Mouse (Mus musculus) gastrocnemius, adult 18-20 months (tissue): ENCODE data around the gene Smap2. TPM values are rescaled to one million over a fixed set of nuclear protein-coding genes. Genes with fewer than 3 reads are reported as not detected.
"Not testable (repeated sequence)": the region's sequence is repeated elsewhere in the genome, so short reads cannot be mapped to it uniquely, and the experiment has no call there.

Experiments
- DNase-seq: peaks from one replicate; pipeline ENCODE4 v3.0.0; 2021; ENCODE audit warnings: low spot score
- long read RNA-seq, 2 experiments: library from polyadenylated mRNA; stranded (forward); transcript quantifications; one replicate each; pipeline ENCODE4 v2.0.0; 2021
- total RNA-seq, 2 experiments: library from RNA; stranded (reverse); gene quantifications; 2 replicates each; pipeline ENCODE4 v1.2.3; 2021

The Smap2 gene
- 10 to 100 TPM; 13.5 to 17.3 TPM for total RNA-seq
- long read RNA-seq, experiment 1, transcript Smap2-201 (10 exons, 2,905 nt), result major isoform, 22 of 26 reads
- long read RNA-seq, experiment 1, partial matches to known transcripts, result 3 of 26 reads
- long read RNA-seq, experiment 1, other reads (novel, unspliced or antisense), result 1 of 26 reads
- long read RNA-seq, experiment 2, transcript Smap2-201 (10 exons, 2,905 nt), result major isoform, 14 of 16 reads
- long read RNA-seq, experiment 2, partial matches to known transcripts, result 2 of 16 reads
- long read RNA-seq, experiment 2, other reads (novel, unspliced or antisense), result 0 of 16 reads

- peak; percentile 98 for DNase-seq
Measured at GRCm38 (mm10) chr4:121016928-121017657, at the start of gene Smap2. Gene Smap2, minus strand, starts transcription at chr4:121017247.

GRCm38 (mm10) chr4:121065336-121065735 lies 48.3 kb upstream of the Smap2 start:
- DNase-seq, result no peak

- DNase-seq, result not testable (repeated sequence)
Measured at GRCm38 (mm10) chr4:121059218-121059617, 42.2 kb upstream of the Smap2 start.

GRCm38 (mm10) chr4:121057032-121057431 lies 40.0 kb upstream of the Smap2 start:
- no peak for DNase-seq

- no peak for DNase-seq
Measured at GRCm38 (mm10) chr4:121056342-121056741, 39.3 kb upstream of the Smap2 start.

GRCm38 (mm10) chr4:121052454-121053323 lies 35.6 kb upstream of the Smap2 start:
- DNase-seq, result no peak

GRCm38 (mm10) chr4:121051863-121052262 lies 34.8 kb upstream of the Smap2 start:
- no peak for DNase-seq

- no peak for DNase-seq
Measured at GRCm38 (mm10) chr4:121042946-121043345, 25.9 kb upstream of the Smap2 start.

GRCm38 (mm10) chr4:121042472-121042871 lies 25.4 kb upstream of the Smap2 start:
- no peak for DNase-seq

GRCm38 (mm10) chr4:121040897-121041671 lies 24.0 kb upstream of the Smap2 start:
- peak; percentile 34 for DNase-seq

GRCm38 (mm10) chr4:121040323-121040722 lies 23.3 kb upstream of the Smap2 start:
- no peak for DNase-seq

GRCm38 (mm10) chr4:121039331-121040115 lies 22.5 kb upstream of the Smap2 start, which contains the start of gene Col9a2:
Gene Col9a2, plus strand, starts transcription at chr4:121039385.
- DNase-seq, result no peak

GRCm38 (mm10) chr4:121033006-121033405 lies 16.0 kb upstream of the Smap2 start:
- no peak for DNase-seq

- no peak for DNase-seq
Measured at GRCm38 (mm10) chr4:121031440-121031839, 14.4 kb upstream of the Smap2 start.

GRCm38 (mm10) chr4:121029632-121030031 lies 12.6 kb upstream of the Smap2 start:
- no peak for DNase-seq

GRCm38 (mm10) chr4:121028659-121029392 lies 11.8 kb upstream of the Smap2 start:
- peak; percentile 36 for DNase-seq

GRCm38 (mm10) chr4:121028146-121028545 lies 11.1 kb upstream of the Smap2 start:
- DNase-seq, result no peak

- no peak for DNase-seq
Measured at GRCm38 (mm10) chr4:121025681-121026080, 8.6 kb upstream of the Smap2 start.

- DNase-seq, result peak; percentile 21
Measured at GRCm38 (mm10) chr4:121023941-121024340, 6.9 kb upstream of the Smap2 start.
